Mouse (Mus musculus) MEL (cell line): Measurements from ENCODE around the gene Bpi. TPM values are rescaled to one million over a fixed set of nuclear protein-coding genes. Genes with fewer than 3 reads are reported as not detected.
A peak's percentile ranks its signal among the peaks of the same experiment; 100 is the strongest.

ENCODE experiments used
- DNase-seq: peaks from one replicate; pipeline ENCODE4 v3.0.0; 2011; ENCODE audit warnings: low read depth, low spot score
- H3K27ac ChIP-seq: 2 replicates; pipeline ENCODE4 v1.5.1; 2012; ENCODE audit warnings: low read depth, mild to moderate bottlenecking, control low read depth, low read length, moderate library complexity; ENCODE audit not compliant: control insufficient read depth
- H3K27me3 ChIP-seq, 2 experiments: fragments of 150-350 bp in 1 of 2; sonication (generic) in 1 of 2; 2 replicates each; pipeline ENCODE4 v1.6.1; 2012; ENCODE audit warnings: low read length in 2 of 2, mild to moderate bottlenecking in 2 of 2, improper control_type of control experiment in 1 of 2, moderate library complexity in 1 of 2; ENCODE audit not compliant: insufficient read depth in 2 of 2, control insufficient read depth in 1 of 2
- H3K36me3 ChIP-seq, 2 experiments: 2 replicates each; pipeline ENCODE4 v1.6.1; 2012 to 2014; ENCODE audit warnings: low read length in 2 of 2, improper control_type of control experiment in 1 of 2, inconsistent platforms in 1 of 2, mild to moderate bottlenecking in 1 of 2; ENCODE audit not compliant: insufficient read depth in 2 of 2, control insufficient read depth in 1 of 2
- H3K4me1 ChIP-seq, 2 experiments: fragments of 150-350 bp in 1 of 2; sonication (generic) in 1 of 2; 2 replicates each; pipeline ENCODE4 v1.6.1; 2012; ENCODE audit warnings: low read length in 2 of 2, improper control_type of control experiment in 1 of 2, mild to moderate bottlenecking in 1 of 2; ENCODE audit not compliant: insufficient read depth in 2 of 2, control insufficient read depth in 1 of 2
- H3K4me3 ChIP-seq, 2 experiments: fragments of 150-350 bp in 1 of 2; sonication (generic) in 1 of 2; 2 replicates each; pipeline ENCODE4 v1.5.1; 2012; ENCODE audit warnings: low read depth in 2 of 2, low read length in 2 of 2, mild to moderate bottlenecking in 2 of 2, moderate library complexity in 2 of 2, control low read depth in 1 of 2, improper control_type of control experiment in 1 of 2; ENCODE audit not compliant: control insufficient read depth in 1 of 2, insufficient read depth in 1 of 2
- H3K79me2 ChIP-seq: 2 replicates; pipeline ENCODE4 v1.6.1; 2012; ENCODE audit warnings: mild to moderate bottlenecking, low read length, moderate library complexity; ENCODE audit not compliant: control insufficient read depth, poor library complexity, insufficient read depth
- H3K9ac ChIP-seq: 2 replicates; pipeline ENCODE4 v1.6.1; 2012; ENCODE audit warnings: low read depth, mild to moderate bottlenecking, control low read depth, low read length, moderate library complexity; ENCODE audit not compliant: control insufficient read depth, poor library complexity, severe bottlenecking
- H3K9me3 ChIP-seq: fragments of 150-350 bp; sonication (generic); replicated peaks from 2 replicates; pipeline ENCODE4 v1.6.1; 2012; ENCODE audit warnings: mild to moderate bottlenecking, low read length, improper control_type of control experiment, moderate library complexity; ENCODE audit not compliant: insufficient read depth
- BHLHE40 ChIP-seq: IDR thresholded peaks from 2 replicates; pipeline ENCODE4 v1.6.1; 2012; ENCODE audit warnings: low read depth, mild to moderate bottlenecking, inconsistent platforms, low read length, improper control_type of control experiment, borderline replicate concordance
- CTCF ChIP-seq, 3 experiments: IDR thresholded peaks in 2 of 3; conservative IDR thresholded peaks in 1 of 3; 2 replicates each; pipeline ENCODE4 v1.5.1; 2011 to 2012; ENCODE audit warnings: low read length in 3 of 3, low read depth in 2 of 3, mild to moderate bottlenecking in 2 of 3, improper control_type of control experiment in 1 of 3, inconsistent platforms in 1 of 3, mixed read lengths in 1 of 3, moderate library complexity in 1 of 3; ENCODE audit not compliant: control insufficient read depth in 1 of 3, insufficient read depth in 1 of 3, poor library complexity in 1 of 3, severe bottlenecking in 1 of 3
- GATA1 ChIP-seq: IDR thresholded peaks from 2 replicates; pipeline ENCODE4 v1.6.1; 2011; ENCODE audit warnings: low read depth, low read length, improper control_type of control experiment
- KAT2A ChIP-seq: conservative IDR thresholded peaks from 2 replicates; pipeline ENCODE4 v1.6.1; 2012; ENCODE audit warnings: low read depth, low read length, improper control_type of control experiment, inconsistent platforms
- MEF2A ChIP-seq: IDR thresholded peaks from 2 replicates; pipeline ENCODE4 v1.6.1; 2014; ENCODE audit warnings: low read depth, mild to moderate bottlenecking, inconsistent platforms, low read length, improper control_type of control experiment; ENCODE audit not compliant: poor library complexity, insufficient replicate concordance, severe bottlenecking; ENCODE audit errors: extremely low read depth
- MYB ChIP-seq: IDR thresholded peaks from 2 replicates; pipeline ENCODE4 v1.6.1; 2011; ENCODE audit warnings: mild to moderate bottlenecking, low read depth, low read length, improper control_type of control experiment
- MYC ChIP-seq: IDR thresholded peaks from 2 replicates; pipeline ENCODE4 v1.6.1; 2011; ENCODE audit warnings: low read depth, mild to moderate bottlenecking, low read length, improper control_type of control experiment, moderate library complexity
- NRF1 ChIP-seq: IDR thresholded peaks from 2 replicates; pipeline ENCODE4 v1.6.1; 2014; ENCODE audit warnings: low read depth, mild to moderate bottlenecking, inconsistent platforms, low read length, improper control_type of control experiment, moderate library complexity; ENCODE audit not compliant: poor library complexity, insufficient read depth, severe bottlenecking
- POLR2AphosphoS5 ChIP-seq: IDR thresholded peaks from 2 replicates; pipeline ENCODE4 v1.6.1; 2012; ENCODE audit warnings: low read depth, borderline replicate concordance, mild to moderate bottlenecking, inconsistent platforms, low read length, moderate library complexity, mixed read lengths
- RAD21 ChIP-seq: IDR thresholded peaks from 2 replicates; pipeline ENCODE4 v1.6.1; 2011; ENCODE audit warnings: mild to moderate bottlenecking, low read depth, low read length, improper control_type of control experiment
- SMC3 ChIP-seq: IDR thresholded peaks from 2 replicates; pipeline ENCODE4 v1.6.1; 2011; ENCODE audit warnings: low read depth, low read length, improper control_type of control experiment
- UBTF ChIP-seq: IDR thresholded peaks from 2 replicates; pipeline ENCODE4 v1.6.1; 2012; ENCODE audit warnings: low read depth, mild to moderate bottlenecking, inconsistent platforms, low read length, improper control_type of control experiment, moderate library complexity, borderline replicate concordance; ENCODE audit not compliant: insufficient read depth
- USF2 ChIP-seq, 2 experiments: IDR thresholded peaks; 2 replicates each; pipeline ENCODE4 v1.6.1; 2011 to 2012; ENCODE audit warnings: improper control_type of control experiment in 2 of 2, low read length in 2 of 2, borderline replicate concordance in 1 of 2, inconsistent platforms in 1 of 2, low read depth in 1 of 2, mild to moderate bottlenecking in 1 of 2; ENCODE audit not compliant: insufficient read depth in 1 of 2
- polyA plus RNA-seq, 2 experiments: library from polyadenylated mRNA; stranded (reverse) in 1 of 2; unstranded in 1 of 2; fragments of >175 nt in 1 of 2; fragments of >200 nt in 1 of 2; gene quantifications; 2 replicates each; pipeline versions ENCODE4 v1.2.1 to v1.2.4; 2012; ENCODE audit warnings: low replicate concordance in 2 of 2, low read depth in 1 of 2; ENCODE audit not compliant: insufficient read length in 2 of 2, insufficient read depth in 1 of 2, missing spikeins in 1 of 2
- total RNA-seq: library from RNA; depleted of rRNA; stranded (reverse); fragments of 300-350 nt; gene quantifications from 2 replicates; pipeline ENCODE4 v1.2.3, GENCODE M21; 2012

Bpi gene
- total and polyA plus RNA-seq, 3 experiments: 0.10 TPM; not detected in 2

GRCm38 (mm10) chr2:158273646-158274045 is 15.8 kb downstream of the Bpi start:
- Histone ChIP-seq H3K27ac (no peak overlapping the region), H3K9me3 (no peaks in the 10 kb centered on the region), H3K79me2 (no peaks in the 10 kb centered on the region), H3K4me3 (no peak overlapping the region), H3K4me1 (no peaks in the 10 kb centered on the region), H3K27me3 (peaks cover under 1 to 2% of the 10 kb centered on the region in 2 experiments; a peak in 3 of 4 replicates), H3K36me3 (no peaks in the 10 kb centered on the region), H3K9ac (no peak overlapping the region)
- no peak for TF ChIP-seq POLR2AphosphoS5
- DNase-seq: no peak

- DNase-seq: no peak
- Histone ChIP-seq H3K9ac (no peak overlapping the region), H3K27ac (no peak overlapping the region), H3K4me1 (no peaks in the 10 kb centered on the region), H3K27me3 (no peaks in the 10 kb centered on the region)
- TF ChIP-seq POLR2AphosphoS5: no peak
- no peak for TF ChIP-seq MYC
- no peak for TF ChIP-seq NRF1
- peak in 2 of 3 experiments; percentile 21 to 26; a peak in 2 of 6 replicates for TF ChIP-seq CTCF (IDR thresholded peaks at IDR 0.05 in 2 of 3, conservative IDR thresholded peaks at IDR 0.05 in 1 of 3; ENCODE audit: control insufficient read depth in 1 of 3, insufficient read depth in 1 of 3, low read depth in 2 of 3, low read length in 3 of 3, poor library complexity in 1 of 3, severe bottlenecking in 1 of 3)
- TF ChIP-seq, all 39 proteins: peak for 1
- Histone ChIP-seq H3K79me2 (no peaks in the 10 kb centered on the region), H3K4me3 (no peak overlapping the region), H3K36me3 (no peaks in the 10 kb centered on the region), H3K9me3 (no peaks in the 10 kb centered on the region)
Observed at GRCm38 (mm10) chr2:158275349-158275748, 17.5 kb downstream of the Bpi start.

GRCm38 (mm10) chr2:158275811-158276210 is 17.9 kb downstream of the Bpi start:
- no peak for TF ChIP-seq SMC3
- TF ChIP-seq GATA1: no peak
- no peak for TF ChIP-seq MYC
- no peak for TF ChIP-seq BHLHE40
- TF ChIP-seq POLR2AphosphoS5: no peak
- no peak for TF ChIP-seq UBTF
- no peak for TF ChIP-seq MYB
- TF ChIP-seq KAT2A: no peak
- no peak for TF ChIP-seq RAD21
- TF ChIP-seq MEF2A: no peak
- no peak for TF ChIP-seq USF2 (IDR thresholded peaks at IDR 0.05; ENCODE audit: borderline replicate concordance in 1 of 2, insufficient read depth in 1 of 2, low read depth in 1 of 2, low read length in 2 of 2)
- H3K36me3 ChIP-seq: no peaks in the 10 kb centered on the region
- H3K9me3 ChIP-seq: no peaks in the 10 kb centered on the region
- H3K4me3 ChIP-seq: no peak overlapping the region
- no peak overlapping the region for H3K9ac ChIP-seq
- no peak overlapping the region for H3K27ac ChIP-seq
- no peak for DNase-seq
- no peaks in the 10 kb centered on the region for H3K27me3 ChIP-seq
- H3K4me1 ChIP-seq: no peaks in the 10 kb centered on the region
- no peaks in the 10 kb centered on the region for H3K79me2 ChIP-seq
